Comparison of ENCODE assay signal across 16 mouse cellular contexts in the genomic region with DNA sequence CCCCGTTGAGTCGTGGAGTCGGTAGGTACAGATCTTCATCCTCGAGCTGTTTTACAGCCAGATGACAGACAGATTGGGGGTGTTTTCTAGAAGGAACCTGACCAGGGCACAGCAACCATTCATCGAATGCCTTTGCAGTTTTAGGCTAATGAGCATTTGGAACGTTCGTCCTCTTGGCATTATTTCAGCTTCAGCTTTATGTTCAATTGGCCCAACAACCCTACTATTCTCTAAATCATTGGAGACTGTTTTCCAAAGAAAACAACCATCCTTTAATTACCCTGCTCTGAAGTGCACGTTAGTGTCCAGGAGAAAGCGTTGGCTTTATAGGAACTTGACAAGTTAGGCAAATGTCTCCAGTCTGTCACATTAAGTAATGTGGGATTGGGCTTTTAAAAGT.
"Had no signal": no experiment of that assay in that cellular context is flagged by ENCODE, and none has a peak within 500 bp of the region (broad histone marks: within the 10 kb centered on the region; RNA-seq: fewer than 3 reads in every experiment).

No protein-coding gene starts in this region.

- H3K27me3 ChIP-seq: liver, embryonic 13.5 days; midbrain, embryonic 15.5 days; neural tube, embryonic 12.5 days; stomach, embryonic 15.5 days had no signal

- ATAC-seq: midbrain, embryonic 15.5 days had no signal

- DNase-seq: kidney, adult 9 months; kidney, postnatal 36 days; layer of hippocampus, postnatal 36 days; liver, embryonic 13.5 days; lung, adult 2 months; lung, postnatal 14 days; lung, postnatal 4 days; retina, postnatal 1 day; right cerebral cortex, postnatal 25 days; spleen, adult 18-20 months; thymus, postnatal 25 days had no signal

- H3K9me3 ChIP-seq: liver, embryonic 13.5 days; midbrain, embryonic 10.5 days; midbrain, embryonic 15.5 days; neural tube, embryonic 12.5 days; stomach, embryonic 15.5 days had no signal

- H3K9ac ChIP-seq: liver, embryonic 13.5 days; midbrain, embryonic 15.5 days; neural tube, embryonic 12.5 days; stomach, embryonic 15.5 days had no signal

- H3K27ac ChIP-seq: left cerebral cortex, adult 2 months; liver, embryonic 13.5 days; midbrain, embryonic 10.5 days; midbrain, embryonic 15.5 days; neural tube, embryonic 12.5 days; stomach, embryonic 15.5 days had no signal

- H3K36me3 ChIP-seq: liver, embryonic 13.5 days; midbrain, embryonic 10.5 days; midbrain, embryonic 15.5 days; neural tube, embryonic 12.5 days; stomach, embryonic 15.5 days had no signal

- H3K4me3 ChIP-seq: left cerebral cortex, adult 2 months; liver, embryonic 13.5 days; midbrain, embryonic 10.5 days; midbrain, embryonic 15.5 days; neural tube, embryonic 12.5 days; stomach, embryonic 15.5 days had no signal

- H3K4me2 ChIP-seq: liver, embryonic 13.5 days; midbrain, embryonic 15.5 days; neural tube, embryonic 12.5 days; stomach, embryonic 15.5 days had no signal
